Mouse (Mus musculus): ENCODE results near the gene Gemin8. TPM values are rescaled to one million over a fixed set of nuclear protein-coding genes. Genes with fewer than 3 reads are reported as not detected.
A peak's percentile ranks its signal among the peaks of the same experiment; 100 is the strongest.

Gemin8 gene
- polyA plus RNA-seq, 1 experiment, result 3.4 TPM

DNA sequence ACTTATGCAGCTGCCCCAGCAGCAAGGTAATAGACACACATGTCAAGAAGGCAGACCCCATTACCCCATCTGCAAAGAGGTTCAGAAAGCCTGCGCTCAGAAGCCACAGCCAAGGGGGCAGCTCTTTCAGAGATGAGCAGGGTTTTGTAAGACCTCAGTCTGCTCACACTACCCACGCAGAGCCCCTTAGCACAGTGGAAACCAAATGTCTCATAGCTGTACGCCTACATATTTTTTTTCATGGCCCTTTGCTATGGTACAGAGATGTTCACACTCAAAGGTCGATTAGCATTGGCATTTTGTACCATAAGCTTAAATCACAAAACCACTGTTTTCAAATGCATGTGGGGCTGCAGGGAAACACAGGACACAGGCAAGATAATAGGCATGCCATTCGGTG lies 56.6 kb downstream of the Gemin8 start:
- H3K4me3 ChIP-seq (ENCODE audit: insufficient read depth, low read length), result no peak overlapping the region
- no peaks in the 10 kb centered on the region for H3K4me1 ChIP-seq (ENCODE audit: control insufficient read depth, insufficient read depth, low read length)
- no peak for TF ChIP-seq POLR2A (IDR thresholded peaks at IDR 0.05; ENCODE audit: borderline replicate concordance, low read depth, low read length)
- H3K27ac ChIP-seq (ENCODE audit: insufficient read depth, low read depth, low read length), result no peak overlapping the region

DNA sequence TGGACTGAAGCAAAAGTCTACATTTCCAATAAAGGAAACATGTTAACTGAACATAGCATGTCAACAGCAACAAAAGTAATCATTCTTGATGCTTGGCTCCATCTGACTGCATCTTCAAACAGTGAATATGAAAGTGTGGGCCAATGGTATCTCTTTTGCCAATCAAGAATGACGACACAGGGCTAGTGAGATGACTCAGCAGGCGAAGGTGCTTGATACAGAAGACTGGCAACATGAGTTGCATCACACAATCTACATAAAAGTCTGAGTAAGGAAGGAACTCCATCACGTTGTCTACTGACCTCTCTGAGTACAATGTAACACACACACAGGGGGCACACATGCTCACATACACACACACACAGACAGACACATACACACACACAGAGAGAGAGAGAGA lies 59.5 kb downstream of the Gemin8 start:
- TF ChIP-seq CTCF (IDR thresholded peaks at IDR 0.05; ENCODE audit: low read depth, low read length) (no peak), POLR2A (IDR thresholded peaks at IDR 0.05; ENCODE audit: borderline replicate concordance, low read depth, low read length) (no peak)
- Histone ChIP-seq H3K4me3 (ENCODE audit: insufficient read depth, low read length) (no peak overlapping the region), H3K27ac (ENCODE audit: insufficient read depth, low read depth, low read length) (no peak overlapping the region), H3K4me1 (ENCODE audit: control insufficient read depth, insufficient read depth, low read length) (no peaks in the 10 kb centered on the region)

DNA sequence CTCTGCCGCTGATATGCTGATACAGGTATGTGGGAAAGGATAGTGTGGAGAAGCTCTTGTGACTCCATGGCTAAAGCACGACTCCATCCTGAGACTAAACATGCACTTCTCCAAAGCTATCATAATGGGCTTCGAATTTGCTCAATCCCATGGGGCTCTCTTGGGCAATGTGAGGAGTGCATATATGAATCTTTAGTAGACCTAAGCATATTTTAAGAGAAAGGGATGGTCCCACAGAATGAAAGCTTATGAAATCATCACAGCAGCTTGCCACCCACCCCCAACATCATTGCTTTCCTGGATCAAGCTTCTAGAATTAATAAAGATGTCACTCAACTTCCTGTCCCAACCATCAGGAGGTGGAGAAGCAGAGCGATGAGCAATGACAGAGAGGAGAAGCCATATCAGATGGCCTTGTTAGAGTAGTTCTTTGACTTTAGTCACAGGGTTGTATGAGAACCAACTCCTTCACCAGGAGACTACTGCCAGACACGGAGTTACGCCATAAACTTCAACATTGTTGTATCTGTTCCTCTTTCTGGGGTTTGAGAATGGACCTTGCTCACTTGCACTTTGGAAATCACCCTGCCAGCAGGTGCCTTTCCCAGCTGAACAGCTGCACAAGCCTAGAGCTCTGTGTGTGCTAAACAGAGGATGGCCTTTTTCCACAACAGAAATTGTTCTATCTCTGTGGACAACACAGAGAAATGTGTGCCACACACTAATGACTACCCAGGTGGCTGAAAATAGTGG lies 60.4 kb downstream of the Gemin8 start:
- TF ChIP-seq CTCF (IDR thresholded peaks at IDR 0.05; ENCODE audit: low read depth, low read length), result no peak
- no peak for TF ChIP-seq POLR2A (IDR thresholded peaks at IDR 0.05; ENCODE audit: borderline replicate concordance, low read depth, low read length)
- H3K4me1 ChIP-seq (ENCODE audit: control insufficient read depth, insufficient read depth, low read length), result no peaks in the 10 kb centered on the region
- no peak overlapping the region for H3K27ac ChIP-seq (ENCODE audit: insufficient read depth, low read depth, low read length)
- no peak overlapping the region for H3K4me3 ChIP-seq (ENCODE audit: insufficient read depth, low read length)

DNA sequence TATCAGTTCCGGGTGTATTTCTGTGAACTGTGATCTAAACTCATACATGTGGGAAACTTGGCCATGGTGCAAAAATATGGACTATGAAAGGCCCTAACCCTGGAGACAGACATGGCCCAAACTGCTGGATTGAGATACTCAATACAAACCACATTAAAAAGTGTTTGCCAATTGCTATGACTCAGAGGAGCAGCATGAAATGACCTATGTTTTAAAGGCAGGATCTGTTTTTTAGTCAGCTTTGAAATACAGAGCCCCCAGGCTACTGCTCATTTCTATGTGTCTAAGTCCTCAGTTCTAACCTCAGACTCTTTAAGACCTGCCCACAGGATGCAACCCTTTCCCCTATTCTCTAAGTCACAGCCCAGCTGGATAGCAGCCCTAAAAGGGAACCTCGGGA lies 65.9 kb downstream of the Gemin8 start:
- H3K27ac ChIP-seq (ENCODE audit: insufficient read depth, low read depth, low read length), result no peak overlapping the region
- no peak for TF ChIP-seq CTCF (IDR thresholded peaks at IDR 0.05; ENCODE audit: low read depth, low read length)
- TF ChIP-seq POLR2A (IDR thresholded peaks at IDR 0.05; ENCODE audit: borderline replicate concordance, low read depth, low read length), result no peak
- no peaks in the 10 kb centered on the region for H3K4me1 ChIP-seq (ENCODE audit: control insufficient read depth, insufficient read depth, low read length)
- no peak overlapping the region for H3K4me3 ChIP-seq (ENCODE audit: insufficient read depth, low read length)

- Histone ChIP-seq H3K4me3 (ENCODE audit: insufficient read depth, low read length) (peak within 1 kb of the TSS; percentile 54), H3K27ac (ENCODE audit: insufficient read depth, low read depth, low read length) (no peak within 1 kb of the TSS), H3K4me1 (ENCODE audit: control insufficient read depth, insufficient read depth, low read length) (no peaks in the 10 kb centered on the region)
- no peak for TF ChIP-seq CTCF (IDR thresholded peaks at IDR 0.05; ENCODE audit: low read depth, low read length)
- no peak for TF ChIP-seq POLR2A (IDR thresholded peaks at IDR 0.05; ENCODE audit: borderline replicate concordance, low read depth, low read length)
Measured at GRCm38 (mm10) chrX:166238831-166239460, 68.7 kb downstream of the Gemin8 start, which contains the start of gene Gpm6b. Gene Gpm6b (plus strand): TSS chrX:166238911.

- H3K27ac ChIP-seq (ENCODE audit: insufficient read depth, low read depth, low read length), result no peak overlapping the region
- no peak for TF ChIP-seq CTCF (IDR thresholded peaks at IDR 0.05; ENCODE audit: low read depth, low read length)
- TF ChIP-seq POLR2A (IDR thresholded peaks at IDR 0.05; ENCODE audit: borderline replicate concordance, low read depth, low read length), result no peak
- peak overlapping the region; percentile 54 for H3K4me3 ChIP-seq (ENCODE audit: insufficient read depth, low read length)
- H3K4me1 ChIP-seq (ENCODE audit: control insufficient read depth, insufficient read depth, low read length), result no peaks in the 10 kb centered on the region
Measured at GRCm38 (mm10) chrX:166239520-166239919, 69.3 kb downstream of the Gemin8 start.

Other genes starting within 250 kb of the Gemin8 start
- gene Gpm6b, start 68.5 kb downstream of the Gemin8 start, polyA plus RNA-seq (2012; ENCODE audit: insufficient read depth, insufficient read length, missing spikeins), result not detected in 2 replicates

Measured in bone marrow macrophage, adult 2 months (primary cell).